Mouse (Mus musculus) c-Kit-positive CD71-positive TER-119-positive erythroid progenitor cells, embryonic 14.5 days (primary cell): ENCODE results near the gene Acss1.

Experiments
- DNase-seq: peaks from one replicate; pipeline ENCODE4 v3.0.0-alpha.2; 2013; ENCODE audit warnings: low spot score

The Acss1 gene

GRCm38 (mm10) chr2:150638370-150638733, 29.9 kb downstream of the Acss1 start:
- DNase-seq = peak; percentile 32

GRCm38 (mm10) chr2:150637702-150638369, 30.5 kb downstream of the Acss1 start:
- DNase-seq = no peak

GRCm38 (mm10) chr2:150635877-150636446, 32.3 kb downstream of the Acss1 start:
- DNase-seq = peak; percentile 23

GRCm38 (mm10) chr2:150629255-150629654, 39.0 kb downstream of the Acss1 start:
- no peak for DNase-seq

- no peak for DNase-seq
These were observed 41.2 kb downstream of the Acss1 start for GRCm38 (mm10) chr2:150627140-150627539.

- DNase-seq = no peak
These were observed 43.4 kb downstream of the Acss1 start for GRCm38 (mm10) chr2:150624926-150625325.

- DNase-seq = no peak
These were observed 44.3 kb downstream of the Acss1 start for GRCm38 (mm10) chr2:150623957-150624356.

- no peak for DNase-seq
These were observed 46.6 kb downstream of the Acss1 start for GRCm38 (mm10) chr2:150621698-150622097.

- no peak for DNase-seq
These were observed 58.2 kb downstream of the Acss1 start for GRCm38 (mm10) chr2:150610097-150610496.

- DNase-seq = peak; percentile 82
These were observed 59.3 kb downstream of the Acss1 start for GRCm38 (mm10) chr2:150608872-150609560.

GRCm38 (mm10) chr2:150608087-150608799, 60.1 kb downstream of the Acss1 start, which contains the start of gene Apmap:
Gene Apmap (minus strand): TSS chr2:150608567.
- DNase-seq = peak; percentile 97

GRCm38 (mm10) chr2:150607086-150607485, 61.2 kb downstream of the Acss1 start:
- DNase-seq = no peak

- DNase-seq = no peak
These were observed 63.5 kb downstream of the Acss1 start for GRCm38 (mm10) chr2:150604802-150605201.

GRCm38 (mm10) chr2:150602166-150602565, 66.1 kb downstream of the Acss1 start:
- no peak for DNase-seq

GRCm38 (mm10) chr2:150600263-150600662, 68.0 kb downstream of the Acss1 start:
- DNase-seq = no peak

GRCm38 (mm10) chr2:150595411-150596190, 72.7 kb downstream of the Acss1 start:
- no peak for DNase-seq

- no peak for DNase-seq
These were observed 79.2 kb downstream of the Acss1 start for GRCm38 (mm10) chr2:150589076-150589475.

GRCm38 (mm10) chr2:150579628-150580027, 88.7 kb downstream of the Acss1 start:
- DNase-seq = no peak

- no peak for DNase-seq
These were observed 89.7 kb downstream of the Acss1 start for GRCm38 (mm10) chr2:150578603-150579002.

- no peak for DNase-seq
These were observed 92.0 kb downstream of the Acss1 start for GRCm38 (mm10) chr2:150576256-150576655.

- DNase-seq = no peak
These were observed 95.8 kb downstream of the Acss1 start for GRCm38 (mm10) chr2:150572463-150572862.

- no peak for DNase-seq
These were observed 97.5 kb downstream of the Acss1 start for GRCm38 (mm10) chr2:150570761-150571160.
